Mouse (Mus musculus) splenic B cell, adult 2 months (primary cell): ENCODE measurements around the gene Tmod2.

Experiments used
- DNase-seq: peaks from one replicate; pipeline ENCODE4 v3.0.0-alpha.2; 2011; ENCODE audit warnings: low read depth, low spot score
- H3K27me3 ChIP-seq: 2 replicates; pipeline ENCODE4 v1.6.1; 2012; ENCODE audit warnings: mild to moderate bottlenecking, low read length, moderate library complexity, mixed read lengths; ENCODE audit not compliant: control insufficient read depth, poor library complexity, insufficient read depth, severe bottlenecking
- H3K36me3 ChIP-seq: 2 replicates; pipeline ENCODE4 v1.6.1; 2012; ENCODE audit warnings: mild to moderate bottlenecking, low read length, moderate library complexity, mixed read lengths; ENCODE audit not compliant: control insufficient read depth, poor library complexity, insufficient read depth, severe bottlenecking

Gene Tmod2

DNA sequence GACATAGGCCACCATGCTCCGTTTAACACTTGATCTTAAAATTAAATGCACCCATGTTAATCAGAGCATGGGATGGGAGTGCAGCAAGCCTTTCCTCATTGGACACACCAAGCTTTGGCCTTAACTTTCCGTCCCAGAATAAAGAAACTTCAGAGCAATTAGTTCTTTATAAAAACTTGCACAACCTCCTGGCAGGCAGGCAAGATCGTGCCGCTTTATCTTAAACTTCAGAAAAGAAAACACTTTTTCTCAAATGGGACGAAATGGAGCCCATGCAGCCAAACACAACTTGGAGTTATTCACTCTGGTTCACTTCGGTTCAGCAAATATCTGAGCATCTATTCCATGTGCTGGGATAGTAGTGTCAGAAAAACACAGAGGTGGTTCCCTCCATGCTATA is 31.8 kb downstream of the Tmod2 start:
- no peaks in the 10 kb centered on the region; the same call in 1 of the 2 replicates for H3K27me3 ChIP-seq
- no peak for DNase-seq
- no peaks in the 10 kb centered on the region for H3K36me3 ChIP-seq

- no peak for DNase-seq
- H3K27me3 ChIP-seq: no peaks in the 10 kb centered on the region; the same call in 1 of the 2 replicates
- no peaks in the 10 kb centered on the region for H3K36me3 ChIP-seq
Measured at GRCm38 (mm10) chr9:75571036-75571942, 39.8 kb downstream of the Tmod2 start.

GRCm38 (mm10) chr9:75568399-75568798 is 42.7 kb downstream of the Tmod2 start:
- H3K27me3 ChIP-seq: no peaks in the 10 kb centered on the region
- peak; percentile 70 for DNase-seq
- no peaks in the 10 kb centered on the region for H3K36me3 ChIP-seq

DNA sequence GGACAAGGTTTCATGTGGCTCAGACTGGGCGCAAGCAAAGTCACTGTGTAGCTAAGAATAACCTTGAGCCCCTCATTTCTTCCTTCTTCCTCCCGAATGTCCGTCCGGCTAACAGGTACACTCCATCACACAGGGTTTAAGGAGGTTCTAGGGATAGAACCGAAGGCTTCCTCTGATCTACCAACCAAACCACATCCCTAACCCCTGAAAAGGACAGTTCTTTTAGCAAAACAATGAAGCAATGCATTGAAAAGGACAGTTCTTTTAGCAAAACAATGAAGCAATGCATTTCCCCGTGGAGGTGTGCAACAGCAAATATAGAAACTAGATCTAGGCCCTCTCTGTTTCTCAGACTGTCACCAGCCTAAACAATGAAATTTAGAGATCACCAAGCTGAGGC is 46.2 kb downstream of the Tmod2 start:
- no peaks in the 10 kb centered on the region for H3K36me3 ChIP-seq
- H3K27me3 ChIP-seq: no peaks in the 10 kb centered on the region
- no peak for DNase-seq

GRCm38 (mm10) chr9:75563622-75564021 is 47.5 kb downstream of the Tmod2 start:
- Histone ChIP-seq H3K27me3 (no peaks in the 10 kb centered on the region), H3K36me3 (no peaks in the 10 kb centered on the region)
- no peak for DNase-seq

GRCm38 (mm10) chr9:75563176-75563575 is 47.9 kb downstream of the Tmod2 start:
- H3K36me3 ChIP-seq: no peaks in the 10 kb centered on the region
- no peaks in the 10 kb centered on the region for H3K27me3 ChIP-seq
- DNase-seq: peak; percentile 30

- no peak for DNase-seq
- Histone ChIP-seq H3K27me3 (no peaks in the 10 kb centered on the region), H3K36me3 (no peaks in the 10 kb centered on the region; the same call in 1 of the 2 replicates)
Measured at GRCm38 (mm10) chr9:75561040-75561669, 50.0 kb downstream of the Tmod2 start.

DNA sequence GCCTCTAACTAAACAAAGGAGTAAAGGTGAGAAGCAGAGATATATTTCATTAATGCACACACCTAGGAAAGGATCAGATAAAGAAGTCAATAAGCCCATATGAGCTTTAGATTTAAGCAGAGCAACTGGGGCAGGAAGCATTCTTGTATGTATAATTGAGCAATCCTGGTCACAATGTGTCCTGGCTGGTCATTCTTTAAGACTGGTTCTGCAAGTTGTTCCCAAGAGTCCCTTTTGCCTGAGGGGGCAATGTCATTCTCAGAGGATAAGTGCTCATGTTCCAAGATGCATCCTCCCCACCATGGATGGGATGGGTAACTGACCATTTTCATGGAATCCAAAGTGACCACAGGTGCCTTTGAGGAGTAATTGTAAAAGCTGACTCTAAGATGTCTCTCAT is 50.8 kb downstream of the Tmod2 start:
- H3K36me3 ChIP-seq: no peaks in the 10 kb centered on the region; the same call in 1 of the 2 replicates
- no peak for DNase-seq
- no peaks in the 10 kb centered on the region for H3K27me3 ChIP-seq

DNA sequence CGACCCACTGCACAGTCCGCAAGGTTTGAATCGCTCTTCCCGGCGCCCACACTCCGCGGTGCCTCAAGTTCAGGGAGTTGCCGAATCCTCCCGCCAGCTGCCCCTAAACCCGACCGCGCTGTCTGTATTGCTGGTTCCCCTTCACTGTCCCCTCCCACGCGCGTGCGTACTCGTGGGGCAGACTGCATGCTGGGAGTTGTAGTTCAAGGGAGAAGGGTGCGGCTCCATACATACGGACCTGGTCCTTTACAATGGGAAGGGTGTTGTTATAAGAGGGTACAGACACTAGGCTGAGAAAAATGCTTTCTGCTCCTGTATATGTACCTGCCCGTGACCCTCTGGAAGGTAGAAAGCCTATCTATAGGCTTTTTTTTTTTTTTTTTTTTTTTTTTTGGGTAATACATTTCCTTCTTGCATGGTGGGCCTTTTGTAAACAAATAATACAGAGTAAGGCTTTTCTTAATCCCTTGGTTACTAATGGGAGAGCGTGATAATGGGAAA is 51.6 kb downstream of the Tmod2 start, which contains the start of gene Tmod3:
Tmod3 (minus strand) TSS at position 146 of the 501 bp plus-strand sequence.
- no peaks in the 10 kb centered on the region; the same call in 1 of the 2 replicates for H3K36me3 ChIP-seq
- DNase-seq: peak; percentile 95
- no peaks in the 10 kb centered on the region for H3K27me3 ChIP-seq

GRCm38 (mm10) chr9:75558812-75559511 is 52.2 kb downstream of the Tmod2 start:
- Histone ChIP-seq H3K36me3 (no peaks in the 10 kb centered on the region; the same call in 1 of the 2 replicates), H3K27me3 (no peaks in the 10 kb centered on the region)
- DNase-seq: peak; percentile 44

DNA sequence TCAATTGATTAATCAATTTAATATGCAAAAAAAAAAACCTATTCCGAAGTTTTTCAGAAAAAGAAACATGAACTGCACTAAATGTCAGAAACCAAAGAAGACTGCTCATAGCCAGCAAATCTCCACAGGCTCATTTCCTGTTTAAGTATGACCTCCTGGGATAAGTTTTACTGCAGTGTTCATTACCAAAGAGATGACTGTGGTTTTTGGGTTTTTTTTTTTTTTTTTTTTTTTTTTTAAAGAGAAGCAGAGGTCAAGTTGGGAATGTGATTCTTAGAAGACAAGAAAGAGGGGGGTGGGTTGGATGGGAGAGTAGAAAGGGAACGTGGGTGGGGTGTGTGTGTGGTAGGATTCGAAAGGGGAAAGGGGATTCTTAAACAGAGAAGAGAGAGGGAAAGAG is 52.8 kb downstream of the Tmod2 start:
- no peaks in the 10 kb centered on the region for H3K27me3 ChIP-seq
- H3K36me3 ChIP-seq: no peaks in the 10 kb centered on the region; the same call in 1 of the 2 replicates
- no peak for DNase-seq

DNA sequence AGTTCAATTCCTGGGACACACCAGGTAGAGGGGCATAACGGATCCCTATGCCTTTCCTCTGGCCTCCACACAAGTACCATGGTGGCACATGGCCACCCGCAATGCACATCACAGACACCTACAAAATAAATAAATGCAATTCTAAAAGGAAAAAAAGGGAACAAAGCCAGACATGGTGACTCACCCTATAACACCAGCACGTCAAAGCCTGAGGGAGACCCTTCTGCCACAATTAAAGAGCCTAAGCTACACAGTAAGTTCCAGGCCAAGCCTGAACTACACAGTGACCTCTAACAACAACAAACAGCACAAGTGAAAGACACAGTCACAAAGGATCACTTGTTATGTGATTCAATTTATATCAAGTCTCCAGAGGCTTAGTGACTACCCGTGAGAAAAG is 57.4 kb downstream of the Tmod2 start:
- no peaks in the 10 kb centered on the region for H3K27me3 ChIP-seq
- DNase-seq: peak; percentile 27
- no peaks in the 10 kb centered on the region; the same call in 1 of the 2 replicates for H3K36me3 ChIP-seq

- no peaks in the 10 kb centered on the region for H3K36me3 ChIP-seq
- no peaks in the 10 kb centered on the region for H3K27me3 ChIP-seq
- DNase-seq: no peak
Measured at GRCm38 (mm10) chr9:75551342-75551741, 59.8 kb downstream of the Tmod2 start.

- DNase-seq: no peak
- H3K27me3 ChIP-seq: no peaks in the 10 kb centered on the region
- no peaks in the 10 kb centered on the region for H3K36me3 ChIP-seq
Measured at GRCm38 (mm10) chr9:75549010-75549409, 62.1 kb downstream of the Tmod2 start.
